Mouse (Mus musculus) limb, embryonic 11.5 days (tissue): ENCODE results near the gene Fbp1. TPM values are rescaled to one million over a fixed set of nuclear protein-coding genes. Genes with fewer than 3 reads are reported as not detected.

Experiments used
- ATAC-seq: fragments of 200-750 bp; cut with Nextera tagmentation; 2 replicates; pipeline ENCODE4 v1.8.0; 2017; ENCODE audit warnings: low read depth; ENCODE audit not compliant: insufficient number of reproducible peaks, low FRiP score, low TSS enrichment
- DNase-seq: peaks from one replicate; pipeline ENCODE4 v3.0.0-alpha.2; 2015; ENCODE audit warnings: low spot score
- H3K27ac ChIP-seq: fragments of 300-500 bp; sonication (generic); replicated peaks from 2 replicates; pipeline ENCODE4 v1.5.1; 2014; ENCODE audit warnings: low read depth, mild to moderate bottlenecking, low read length
- H3K27me3 ChIP-seq: fragments of 300-500 bp; sonication (generic); 2 replicates; pipeline ENCODE4 v1.6.1; 2014; ENCODE audit warnings: mild to moderate bottlenecking, low read length, mixed read lengths; ENCODE audit not compliant: control insufficient read depth, insufficient read depth
- H3K36me3 ChIP-seq: fragments of 300-500 bp; sonication (generic); 2 replicates; pipeline ENCODE4 v1.6.1; 2014; ENCODE audit warnings: mild to moderate bottlenecking, low read length, moderate library complexity, mixed read lengths; ENCODE audit not compliant: control insufficient read depth, insufficient read depth
- H3K4me1 ChIP-seq: fragments of 300-500 bp; sonication (generic); 2 replicates; pipeline ENCODE4 v1.6.1; 2014; ENCODE audit warnings: low read length, mixed read lengths; ENCODE audit not compliant: control insufficient read depth, insufficient read depth
- H3K4me2 ChIP-seq: fragments of 300-500 bp; sonication (generic); 2 replicates; pipeline ENCODE4 v1.6.1; 2014; ENCODE audit warnings: low read depth, mild to moderate bottlenecking, moderate library complexity; ENCODE audit not compliant: severe bottlenecking
- H3K4me3 ChIP-seq: fragments of 300-500 bp; sonication (generic); 2 replicates; pipeline ENCODE4 v1.5.1; 2014; ENCODE audit warnings: low read depth, low read length
- H3K9ac ChIP-seq: fragments of 300-500 bp; sonication (generic); 2 replicates; pipeline ENCODE4 v1.6.1; 2014; ENCODE audit warnings: mild to moderate bottlenecking, low read length
- H3K9me3 ChIP-seq: fragments of 300-500 bp; sonication (generic); 2 replicates; pipeline ENCODE4 v1.6.1; 2016; ENCODE audit warnings: low read length; ENCODE audit not compliant: control insufficient read depth
- WGBS: fragments of 180-500 bp; shearing (Covaris S2); extraction: QIAGEN DNeasy Blood & Tissue Kit; methylation state at CpG from one replicate; pipeline ENCODE4 v1.1.7; 2014; 5-methylcytosine and 5-hydroxymethylcytosine counted together
- polyA plus RNA-seq: library from polyadenylated mRNA; unstranded; fragments of >200 nt; fragmentation: Nextera tagmentation; extraction: Ambion mirVana; gene quantifications from 2 replicates; pipeline ENCODE4 v1.2.1, GENCODE M21; 2014

The Fbp1 gene
- polyA plus RNA-seq, 1 experiment from 2014 or later: 0.13 TPM

GRCm38 (mm10) chr13:62901139-62901538 lies 13.1 kb upstream of the Fbp1 start:
- no peak overlapping the region for H3K4me2 ChIP-seq

GRCm38 (mm10) chr13:62897927-62898646 lies 10.0 kb upstream of the Fbp1 start:
- H3K36me3 ChIP-seq: no peaks in the 10 kb centered on the region
- no peak for DNase-seq
- H3K4me2 ChIP-seq: no peak overlapping the region
- no peak overlapping the region for H3K9ac ChIP-seq
- 89% methylated on average over 4 of the region's 4 CpGs for WGBS
- H3K4me3 ChIP-seq: no peak overlapping the region
- H3K9me3 ChIP-seq: no peaks in the 10 kb centered on the region
- H3K27ac ChIP-seq: no peak overlapping the region
- ATAC-seq: no peak
- no peaks in the 10 kb centered on the region for H3K27me3 ChIP-seq
- no peaks in the 10 kb centered on the region for H3K4me1 ChIP-seq

More at GRCm38 (mm10) chr13:62901139-62901538, 13.1 kb upstream of the Fbp1 start:
- DNase-seq (no peak), ATAC-seq (no peak)
- Histone ChIP-seq H3K36me3 (no peaks in the 10 kb centered on the region), H3K9me3 (no peaks in the 10 kb centered on the region), H3K9ac (no peak overlapping the region), H3K4me1 (no peaks in the 10 kb centered on the region), H3K4me3 (no peak overlapping the region), H3K27ac (no peak overlapping the region), H3K27me3 (no peaks in the 10 kb centered on the region)

DNA sequence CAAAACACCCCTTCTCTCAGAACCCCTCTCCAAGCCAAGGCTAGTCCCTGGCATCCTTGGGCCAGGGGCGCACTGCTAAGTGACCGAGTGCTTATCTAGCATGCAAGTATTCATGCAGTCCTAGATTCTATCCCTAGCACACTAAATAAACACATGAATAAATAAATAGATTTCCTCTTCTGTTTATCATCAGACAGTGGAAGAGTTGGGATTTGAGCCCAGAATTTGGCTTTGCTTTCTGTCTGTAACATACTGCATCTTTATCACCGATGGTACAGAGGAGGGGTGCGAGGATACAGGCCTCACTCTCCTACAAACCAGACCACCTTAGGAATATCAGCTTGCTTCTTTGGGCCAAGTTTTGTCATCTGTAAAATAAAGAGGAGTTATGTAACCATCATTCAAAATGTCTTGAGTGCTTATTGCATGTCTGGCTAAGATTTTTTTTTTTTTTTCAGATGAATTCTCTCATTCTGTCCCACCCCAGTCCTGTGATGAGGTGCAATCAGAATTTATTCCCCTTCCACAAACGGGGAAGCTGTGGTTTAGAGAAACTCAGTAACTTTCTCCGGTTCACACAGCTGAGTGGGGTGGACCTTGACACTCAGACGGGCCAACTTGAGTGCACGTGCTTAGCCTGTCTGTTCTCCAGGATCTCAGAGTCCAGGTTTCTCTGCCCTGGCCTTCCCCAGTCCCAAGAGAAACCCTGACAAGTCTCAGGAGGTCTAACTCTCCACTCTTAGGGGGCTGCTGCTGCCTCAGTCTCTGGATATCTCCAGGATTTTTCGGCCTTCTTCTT lies 5.2 kb upstream of the Fbp1 start:
- DNase-seq: no peak
- peaks cover 12% of the 10 kb centered on the region for H3K27me3 ChIP-seq
- H3K27ac ChIP-seq: no peak overlapping the region
- H3K4me2 ChIP-seq: no peak overlapping the region
- 88% methylated on average over 9 of the region's 9 CpGs for WGBS
- no peak overlapping the region for H3K4me3 ChIP-seq
- ATAC-seq: no peak
- no peaks in the 10 kb centered on the region for H3K4me1 ChIP-seq
- no peak overlapping the region for H3K9ac ChIP-seq
- no peaks in the 10 kb centered on the region for H3K9me3 ChIP-seq
- H3K36me3 ChIP-seq: no peaks in the 10 kb centered on the region

GRCm38 (mm10) chr13:62889311-62889710 lies 1.2 kb upstream of the Fbp1 start:
- ATAC-seq: no peak
- H3K27ac ChIP-seq: no peak overlapping the region
- no peak overlapping the region for H3K9ac ChIP-seq
- no peak overlapping the region for H3K4me3 ChIP-seq
- H3K27me3 ChIP-seq: peaks cover 27% of the 10 kb centered on the region
- H3K4me2 ChIP-seq: no peak overlapping the region
- no peaks in the 10 kb centered on the region for H3K36me3 ChIP-seq
- H3K9me3 ChIP-seq: no peaks in the 10 kb centered on the region
- H3K4me1 ChIP-seq: peaks cover 4% of the 10 kb centered on the region; the same call in 1 of the 2 replicates
- DNase-seq: no peak
- 76% methylated on average over 2 of the region's 2 CpGs for WGBS

DNA sequence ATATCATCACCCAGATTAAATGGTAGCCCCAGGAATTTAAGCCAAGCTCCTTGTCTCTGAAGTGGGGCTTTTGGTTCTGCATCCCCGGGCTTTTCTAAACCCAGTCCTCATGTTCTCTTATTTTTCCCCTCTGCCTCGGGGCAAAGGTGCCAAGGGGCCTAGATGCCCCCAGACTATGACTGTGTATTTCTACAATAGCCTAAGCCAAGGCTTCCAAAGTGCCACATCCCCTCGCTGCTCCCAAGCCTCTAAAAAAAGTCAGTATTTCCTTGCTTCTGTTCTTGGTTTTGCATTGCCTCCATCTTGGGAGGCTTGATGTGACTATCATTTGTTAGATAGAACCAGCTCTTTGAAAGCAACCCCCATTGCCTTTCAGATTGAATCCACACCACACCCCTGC lies 3.5 kb downstream of the Fbp1 start:
- Histone ChIP-seq H3K9ac (no peak overlapping the region), H3K36me3 (no peaks in the 10 kb centered on the region), H3K4me2 (no peak overlapping the region), H3K27me3 (peaks cover 27% of the 10 kb centered on the region), H3K4me3 (no peak overlapping the region), H3K27ac (no peak overlapping the region), H3K9me3 (no peaks in the 10 kb centered on the region), H3K4me1 (peaks cover 4% of the 10 kb centered on the region; the same call in 1 of the 2 replicates)
- ATAC-seq (no peak), DNase-seq (no peak)
- WGBS: 96% methylated on average over 3 of the region's 3 CpGs

DNA sequence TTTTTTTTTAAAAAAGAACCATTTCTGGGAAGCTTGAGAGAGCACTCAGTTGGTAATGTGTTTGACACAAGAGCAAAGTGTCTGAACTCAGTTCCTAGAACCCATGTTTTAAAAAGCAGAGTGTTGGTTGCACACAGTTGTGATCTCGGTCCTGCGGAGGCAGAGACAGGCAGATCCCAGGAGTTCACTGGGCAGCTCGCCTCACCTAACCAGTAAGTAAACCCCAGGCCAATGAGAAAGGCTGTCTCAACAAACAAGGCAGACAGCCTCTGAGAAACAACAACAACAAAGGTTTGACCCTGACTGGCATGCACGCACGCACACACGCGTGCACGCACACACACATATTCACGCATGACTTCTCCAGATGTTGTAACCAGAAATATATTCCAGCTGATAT lies 4.2 kb downstream of the Fbp1 start:
- no peaks in the 10 kb centered on the region for H3K36me3 ChIP-seq
- H3K4me3 ChIP-seq: no peak overlapping the region
- no peak for ATAC-seq
- peaks cover 4% of the 10 kb centered on the region; the same call in 1 of the 2 replicates for H3K4me1 ChIP-seq
- no peak for DNase-seq
- H3K9me3 ChIP-seq: no peaks in the 10 kb centered on the region
- H3K27me3 ChIP-seq: peaks cover 21% of the 10 kb centered on the region
- H3K4me2 ChIP-seq: no peak overlapping the region
- H3K27ac ChIP-seq: no peak overlapping the region
- WGBS: 92% methylated on average over 9 of the region's 9 CpGs
- no peak overlapping the region for H3K9ac ChIP-seq

- DNase-seq (no peak), ATAC-seq (no peak)
- H3K4me3 ChIP-seq: no peak overlapping the region
- H3K4me2 ChIP-seq: no peak overlapping the region
- no peak overlapping the region for H3K9ac ChIP-seq
- peaks cover 17% of the 10 kb centered on the region for H3K27me3 ChIP-seq
- no peaks in the 10 kb centered on the region for H3K36me3 ChIP-seq
- peaks cover 4% of the 10 kb centered on the region; the same call in 1 of the 2 replicates for H3K4me1 ChIP-seq
- no peaks in the 10 kb centered on the region for H3K9me3 ChIP-seq
- no peak overlapping the region for H3K27ac ChIP-seq
- 81% methylated on average over 2 of the region's 2 CpGs for WGBS
These were observed 4.6 kb downstream of the Fbp1 start for GRCm38 (mm10) chr13:62883436-62883835.

DNA sequence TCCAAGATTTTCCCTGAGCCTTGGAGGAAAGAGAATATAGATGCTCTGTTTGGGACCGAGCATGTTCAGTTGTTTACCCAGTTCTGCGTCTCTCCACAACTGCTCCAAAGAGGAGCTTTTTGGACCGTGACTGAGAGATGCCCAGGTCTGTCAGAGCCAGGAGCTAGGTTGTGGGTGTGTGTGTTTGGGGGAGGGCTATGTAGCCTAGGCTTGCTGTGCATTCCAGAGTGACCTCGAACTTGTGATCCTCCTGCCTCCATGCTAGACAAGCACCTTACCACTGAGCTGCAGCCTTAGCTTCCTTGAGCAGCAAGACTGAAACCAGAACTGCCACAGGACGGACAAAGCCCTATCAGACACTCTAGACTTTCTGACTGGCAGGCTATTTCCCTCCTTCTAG lies 5.2 kb downstream of the Fbp1 start:
- no peak for ATAC-seq
- Histone ChIP-seq H3K36me3 (no peaks in the 10 kb centered on the region), H3K27ac (no peak overlapping the region), H3K4me1 (peaks cover 3% of the 10 kb centered on the region; the same call in 1 of the 2 replicates), H3K4me3 (no peak overlapping the region), H3K27me3 (peaks cover 11% of the 10 kb centered on the region), H3K9me3 (no peaks in the 10 kb centered on the region), H3K4me2 (no peak overlapping the region), H3K9ac (no peak overlapping the region)
- DNase-seq: no peak
- WGBS: 75% methylated on average over 5 of the region's 5 CpGs
